Mouse (Mus musculus) adrenal gland, adult 18-20 months (tissue): ENCODE data around the gene Myh7b. TPM values are rescaled to one million over a fixed set of nuclear protein-coding genes. Genes with fewer than 3 reads are reported as not detected.
"Not testable (repeated sequence)": the region's sequence is repeated elsewhere in the genome, so short reads cannot be mapped to it uniquely, and the experiment has no call there.

Source experiments
- DNase-seq, 2 experiments: peaks; one replicate each; pipeline ENCODE4 v3.0.0; 2021 to 2022; ENCODE audit warnings: low spot score in 2 of 2
- total RNA-seq, 2 experiments: library from RNA; stranded (reverse); gene quantifications; 1 replicate in 1 of 2; 2 replicates in 1 of 2; pipeline ENCODE4 v1.2.3; 2021

Myh7b gene
- total RNA-seq, 2 experiments from 2014 or later: 0.17 to 0.45 TPM

DNA sequence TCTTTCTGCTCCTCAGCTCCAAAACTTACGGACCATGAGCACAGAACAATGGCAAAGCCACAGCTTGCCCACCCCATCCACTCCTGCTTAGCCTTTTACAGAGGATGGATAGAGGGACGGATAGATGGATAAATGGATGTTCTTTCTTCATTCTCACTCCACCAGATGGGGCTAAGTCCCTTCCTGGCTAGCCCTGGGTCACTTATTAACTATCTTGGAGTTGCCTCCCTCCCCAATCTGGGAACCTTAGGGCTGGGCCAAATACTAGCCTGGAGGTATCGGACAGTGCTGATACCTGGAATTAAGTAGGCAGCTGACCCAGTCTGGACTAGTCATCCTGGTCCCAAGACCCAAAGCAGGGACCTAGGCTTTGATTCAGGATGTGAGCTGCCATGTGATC lies 7.3 kb upstream of the Myh7b start:
- no peak for DNase-seq

DNA sequence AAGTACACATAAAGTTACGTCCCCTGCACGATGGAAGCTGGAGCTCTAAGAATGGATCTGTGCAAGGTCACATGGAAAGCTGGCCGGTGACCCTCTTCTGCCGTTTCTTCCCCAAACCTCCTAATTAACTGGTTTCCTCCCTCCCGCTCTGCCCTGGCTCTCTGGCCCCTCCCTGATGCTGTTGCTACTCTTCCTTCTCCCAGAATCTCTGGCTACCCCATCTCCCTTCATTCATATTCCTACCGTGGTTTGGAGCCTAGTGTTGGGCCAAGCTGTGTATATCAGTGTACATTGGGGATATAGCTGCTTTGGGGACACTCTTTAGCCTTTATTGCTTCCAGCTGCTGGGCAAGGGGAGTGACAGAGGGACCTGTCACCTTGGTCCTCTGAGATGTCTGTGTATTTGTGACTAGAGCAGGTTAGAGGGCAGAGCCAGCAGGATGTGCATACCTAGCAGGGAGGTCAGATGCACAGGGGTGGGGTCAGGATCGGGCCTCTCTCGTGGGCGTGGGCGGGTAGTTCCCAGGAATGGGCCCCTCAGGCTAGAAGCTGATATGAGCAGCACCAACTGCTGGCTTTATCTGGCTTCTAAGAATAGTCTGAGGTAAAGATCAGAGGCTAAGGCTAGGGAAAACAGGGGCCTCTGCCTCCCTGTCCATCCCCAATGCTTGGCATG lies 6.3 kb upstream of the Myh7b start:
- no peak for DNase-seq

DNA sequence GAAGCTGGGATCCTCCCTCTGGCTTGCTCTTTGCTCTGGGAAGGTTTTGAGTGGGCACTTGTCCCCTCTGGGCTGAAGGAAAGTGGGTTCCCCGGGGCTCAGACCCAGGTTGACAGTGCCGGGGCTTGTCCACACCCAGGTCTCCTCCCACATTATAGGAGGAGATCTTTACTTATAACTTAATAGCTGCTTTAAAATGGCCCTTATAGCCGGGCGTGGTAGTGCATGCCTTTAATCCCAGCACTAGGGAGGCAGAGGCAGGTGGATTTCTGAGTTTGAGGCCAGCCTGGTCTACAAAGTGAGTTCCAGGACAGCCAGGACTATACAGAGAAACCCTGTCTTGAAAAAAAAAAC lies 5.8 kb upstream of the Myh7b start:
- not testable (repeated sequence) for DNase-seq

DNA sequence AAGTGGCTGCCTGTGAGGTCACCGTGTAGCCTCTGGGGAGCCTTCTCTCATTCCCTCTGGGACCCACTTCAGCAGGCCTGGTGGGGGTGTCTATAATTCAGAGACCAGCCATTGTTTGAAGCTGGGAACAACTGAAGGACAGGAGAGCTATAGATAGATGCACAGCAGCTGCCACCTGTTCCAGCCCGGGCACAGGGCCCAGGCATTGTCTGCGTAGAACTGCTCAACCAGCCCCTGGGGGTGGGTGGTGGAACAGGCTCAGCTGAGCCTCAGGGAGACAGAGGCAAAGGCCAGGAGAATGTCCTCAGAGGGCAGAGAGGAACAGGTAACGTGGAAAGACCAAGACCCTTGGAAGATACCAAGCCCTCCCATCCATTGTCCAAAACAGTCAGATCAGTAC lies 4.7 kb upstream of the Myh7b start:
- DNase-seq: no peak

DNA sequence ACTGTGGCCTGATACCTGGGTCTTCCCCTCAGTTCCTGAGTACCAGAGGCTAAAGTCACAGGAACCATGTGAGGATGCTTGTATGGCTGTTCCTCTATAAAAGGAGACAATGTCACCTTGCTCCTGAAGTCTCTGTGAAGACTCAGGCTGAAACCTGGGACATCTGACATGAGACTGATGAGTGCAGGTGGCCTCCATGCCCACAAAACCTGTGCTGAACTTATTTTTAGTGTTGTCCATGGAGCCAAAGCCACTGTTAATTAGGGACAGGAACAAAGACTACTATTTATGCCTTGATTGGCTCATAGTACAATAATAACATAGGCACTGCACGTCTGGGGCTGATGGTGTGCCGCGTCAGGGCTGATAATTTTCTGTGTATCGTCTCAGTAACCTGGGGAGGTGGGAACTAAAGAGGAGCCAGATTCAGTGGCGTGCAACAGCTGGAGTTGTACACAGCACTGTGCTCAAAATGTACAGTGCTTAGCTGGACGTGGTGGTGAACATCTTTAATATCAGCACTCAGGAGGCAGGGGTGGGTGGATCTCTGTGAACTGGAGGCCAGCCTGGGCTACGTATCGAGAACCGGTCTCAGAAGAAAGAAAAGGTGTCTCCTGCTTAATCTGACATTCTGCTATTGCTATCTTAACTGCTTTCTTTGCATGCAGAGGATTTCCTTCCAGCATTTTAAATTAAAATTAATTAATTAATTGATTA lies 980 bp downstream of the Myh7b start:
- no peak for DNase-seq

DNA sequence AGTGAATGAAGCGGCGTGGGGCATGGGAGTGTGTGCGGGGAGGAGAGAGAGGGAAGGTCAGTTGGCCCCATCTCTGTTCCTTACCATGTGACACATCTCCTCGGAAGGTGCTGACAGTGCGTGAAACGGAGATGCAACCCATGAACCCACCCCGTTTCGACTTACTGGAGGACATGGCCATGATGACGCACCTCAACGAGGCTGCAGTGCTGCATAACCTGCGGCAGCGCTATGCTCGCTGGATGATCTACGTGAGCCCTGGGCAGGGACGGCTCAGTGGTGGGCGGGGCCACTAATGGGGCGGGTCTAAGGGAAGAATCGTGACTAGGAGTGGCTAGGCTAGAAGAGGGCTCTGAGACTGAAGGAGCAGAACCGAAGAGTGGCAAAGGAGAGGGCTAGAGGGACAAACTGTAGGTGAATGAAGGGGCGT lies 2.3 kb downstream of the Myh7b start:
- peak; percentile 58 to 70 for DNase-seq

DNA sequence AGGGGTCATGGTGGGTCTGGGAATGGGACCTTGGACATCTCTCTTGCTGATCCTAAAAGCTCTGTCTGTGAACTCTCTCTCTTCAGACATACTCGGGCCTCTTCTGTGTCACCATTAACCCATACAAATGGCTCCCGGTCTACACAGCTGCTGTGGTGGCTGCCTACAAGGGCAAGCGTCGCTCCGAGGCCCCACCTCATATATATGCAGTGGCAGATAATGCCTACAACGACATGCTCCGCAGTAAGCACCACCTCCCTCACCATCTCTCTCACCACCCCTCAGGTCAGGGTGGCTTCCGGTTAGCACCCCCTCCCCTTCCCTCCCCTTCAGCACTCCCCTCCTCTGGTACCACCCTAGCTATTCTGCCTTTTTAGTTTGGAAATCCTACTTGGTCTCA lies 2.9 kb downstream of the Myh7b start:
- DNase-seq: no peak

DNA sequence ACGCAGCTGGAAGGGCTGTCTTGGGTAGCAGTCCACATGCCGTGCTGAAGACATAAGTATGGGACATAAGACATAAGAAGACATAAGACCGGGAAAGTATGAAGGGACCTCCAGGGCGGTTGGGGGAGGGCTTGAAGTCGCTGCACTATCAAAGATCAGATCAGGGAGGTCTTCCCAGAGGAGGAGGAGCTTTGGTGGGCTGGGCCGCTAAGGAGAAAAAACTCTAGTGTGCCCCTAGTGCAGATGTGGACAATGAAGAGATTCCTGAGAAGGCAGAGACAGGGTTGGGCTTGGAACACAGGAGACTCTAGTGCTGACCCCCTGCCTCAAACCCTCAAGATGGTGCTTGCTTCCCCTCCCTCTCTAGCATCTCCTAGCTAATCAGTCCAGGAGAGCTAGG lies 6.0 kb downstream of the Myh7b start:
- DNase-seq: no peak

DNA sequence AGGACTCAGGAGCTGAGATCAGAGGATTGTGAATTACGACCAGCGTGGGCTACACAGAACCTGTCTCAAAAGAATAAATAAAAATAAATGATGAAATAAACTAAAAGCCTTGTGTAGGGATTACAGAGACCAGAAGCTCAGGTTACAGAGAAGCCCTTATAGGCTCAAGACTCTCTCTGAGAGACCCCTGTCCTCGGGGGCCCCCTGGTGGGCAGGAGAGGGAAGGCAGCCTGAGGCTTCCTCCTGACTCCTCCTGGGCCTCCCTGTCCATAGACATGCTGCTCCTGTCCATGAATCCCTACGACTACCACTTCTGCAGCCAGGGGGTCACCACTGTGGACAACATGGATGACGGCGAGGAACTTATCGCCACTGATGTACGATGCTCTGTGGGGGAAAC lies 8.8 kb downstream of the Myh7b start:
- DNase-seq: peak; percentile 89 to 91

DNA sequence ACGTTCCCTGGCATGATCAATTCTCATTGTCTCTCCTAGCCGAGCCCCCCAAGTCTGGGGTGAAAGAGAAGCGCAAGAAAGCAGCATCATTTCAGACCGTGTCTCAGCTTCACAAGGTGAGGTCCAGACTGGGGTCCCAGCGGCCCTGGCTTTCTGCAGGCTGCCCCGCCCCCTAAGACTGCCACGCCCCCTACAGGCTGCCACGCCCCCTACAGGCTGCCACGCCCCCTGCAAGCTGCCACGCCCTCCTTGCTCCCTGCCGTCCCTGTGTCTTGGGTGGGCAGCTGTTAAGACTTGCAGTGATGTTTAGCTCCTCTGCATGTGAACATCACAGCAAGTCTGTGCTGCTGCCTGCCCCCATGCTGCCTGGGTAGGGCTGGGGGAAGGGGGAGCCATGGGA lies 11.6 kb downstream of the Myh7b start:
- no peak for DNase-seq

DNA sequence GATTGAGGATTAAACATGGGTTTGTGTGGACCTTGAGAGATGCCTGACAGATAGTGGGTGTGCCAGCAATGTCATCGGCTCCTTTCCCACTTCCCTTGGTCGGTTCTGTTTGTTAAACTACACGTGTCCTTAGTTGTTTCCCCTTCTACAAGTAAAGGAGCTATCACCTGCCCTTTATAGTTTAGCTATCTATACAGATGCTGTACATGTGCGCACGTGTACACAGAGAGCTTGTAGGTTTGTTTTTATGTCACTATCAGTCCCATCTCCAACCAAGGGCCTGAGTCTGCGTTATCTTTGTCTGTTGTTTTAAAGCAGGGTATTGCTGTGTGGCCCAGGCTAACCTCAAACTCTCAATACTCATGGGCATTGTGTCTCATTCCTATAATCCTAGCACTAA lies 13.0 kb downstream of the Myh7b start:
- DNase-seq: no peak

DNA sequence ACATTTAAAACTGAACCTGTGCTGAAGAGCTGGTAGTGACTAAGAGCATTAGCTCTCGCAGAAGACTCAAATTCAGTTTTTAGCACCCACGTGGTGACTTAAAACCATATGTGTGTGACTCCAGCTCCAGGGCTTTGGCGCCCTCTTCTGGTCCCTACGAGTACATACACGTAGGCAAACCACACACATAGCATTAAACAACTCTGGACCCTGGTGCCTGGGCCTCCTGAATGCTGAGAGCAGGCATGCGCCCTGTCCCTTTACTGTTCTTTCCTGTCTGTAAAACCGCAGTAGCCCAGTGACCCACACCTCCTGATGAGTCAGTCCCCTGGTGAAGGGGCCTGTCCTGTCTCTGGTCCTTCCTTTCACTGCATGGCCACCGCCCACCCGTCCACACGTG lies 13.7 kb downstream of the Myh7b start:
- peak in 1 of 2 experiments; percentile 27 for DNase-seq

DNA sequence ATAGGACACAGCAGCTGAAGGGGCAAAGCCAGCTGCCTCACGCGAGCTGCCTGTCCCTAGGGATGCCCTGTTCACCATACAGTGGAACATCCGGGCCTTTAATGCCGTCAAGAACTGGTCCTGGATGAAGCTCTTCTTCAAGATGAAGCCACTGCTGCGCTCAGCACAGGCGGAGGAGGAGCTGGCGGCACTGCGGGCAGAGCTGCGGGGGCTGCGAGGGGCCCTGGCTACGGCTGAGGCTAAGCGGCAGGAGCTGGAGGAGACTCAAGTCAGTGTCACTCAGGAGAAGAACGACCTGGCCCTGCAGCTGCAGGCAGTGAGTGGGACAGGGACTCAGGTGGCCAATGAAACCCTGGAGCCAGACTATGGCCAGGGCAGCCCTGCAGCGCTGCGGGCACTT lies 15.3 kb downstream of the Myh7b start:
- DNase-seq: no peak

DNA sequence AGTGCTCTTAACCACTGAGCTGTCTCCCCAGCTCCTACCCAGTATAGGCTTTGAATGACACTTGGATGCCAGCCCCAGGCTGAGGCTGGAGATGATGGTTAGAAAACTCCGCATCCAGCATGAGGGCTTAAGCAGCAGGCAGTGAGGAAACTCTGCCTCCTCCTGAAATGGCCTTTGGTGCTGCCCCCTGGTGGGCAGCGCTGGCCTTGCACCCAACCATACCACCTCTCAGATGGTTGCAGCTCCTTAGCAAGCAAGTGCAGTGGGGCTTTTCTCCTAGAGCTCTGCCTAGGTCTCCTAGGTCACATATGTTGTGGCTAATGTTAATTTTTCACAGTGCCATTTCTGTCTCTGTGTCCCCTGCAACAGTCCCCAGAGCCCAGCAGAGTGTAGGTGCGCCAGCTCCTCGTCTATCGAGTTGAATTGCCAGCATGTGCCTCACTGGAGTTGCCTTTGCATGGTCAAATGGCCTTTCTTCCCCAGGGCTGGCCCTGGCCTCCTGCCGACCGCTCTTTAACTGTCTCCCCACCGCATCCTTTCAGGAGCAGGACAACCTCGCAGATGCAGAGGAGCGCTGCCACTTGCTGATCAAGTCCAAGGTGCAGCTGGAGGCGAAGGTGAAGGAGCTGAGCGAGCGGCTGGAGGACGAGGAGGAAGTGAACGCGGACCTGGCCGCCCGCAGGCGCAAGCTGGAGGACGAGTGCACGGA lies 16.2 kb downstream of the Myh7b start:
- peak; percentile 68 to 73 for DNase-seq

DNA sequence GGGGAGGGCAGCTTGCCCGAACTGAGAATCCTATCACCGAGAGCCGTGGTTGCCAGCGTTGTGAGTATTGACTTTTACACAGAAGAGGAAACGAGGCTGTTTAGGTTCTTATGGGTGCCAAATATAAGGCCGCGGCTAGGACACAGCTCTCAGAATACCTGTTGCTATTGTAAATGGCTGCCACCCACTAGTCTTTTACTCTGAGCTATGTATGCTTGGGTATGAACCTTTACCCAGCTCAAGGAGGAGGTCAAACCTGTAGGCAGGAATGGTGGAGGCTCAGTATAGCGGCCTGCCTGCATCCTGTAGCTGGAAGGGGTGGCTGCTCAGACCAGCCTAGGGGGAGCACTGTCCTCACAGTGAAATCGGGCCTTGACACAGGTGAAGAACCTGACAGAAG lies 17.1 kb downstream of the Myh7b start:
- DNase-seq: no peak

DNA sequence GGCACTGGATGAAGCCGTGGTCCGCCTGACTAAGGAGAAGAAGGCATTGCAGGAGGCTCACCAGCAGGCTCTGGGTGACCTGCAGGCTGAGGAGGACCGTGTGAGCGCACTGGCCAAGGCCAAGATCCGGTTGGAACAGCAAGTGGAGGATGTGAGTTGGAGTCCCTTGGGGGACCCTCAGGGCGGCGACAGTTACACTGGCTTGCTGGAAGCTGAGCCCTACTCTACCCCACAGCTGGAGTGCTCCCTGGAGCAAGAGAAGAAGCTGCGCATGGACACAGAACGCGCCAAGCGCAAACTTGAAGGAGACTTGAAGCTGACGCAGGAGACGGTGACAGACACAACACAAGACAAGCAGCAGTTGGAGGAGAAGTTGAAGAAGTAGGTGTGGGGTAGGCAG lies 17.5 kb downstream of the Myh7b start:
- DNase-seq: no peak

DNA sequence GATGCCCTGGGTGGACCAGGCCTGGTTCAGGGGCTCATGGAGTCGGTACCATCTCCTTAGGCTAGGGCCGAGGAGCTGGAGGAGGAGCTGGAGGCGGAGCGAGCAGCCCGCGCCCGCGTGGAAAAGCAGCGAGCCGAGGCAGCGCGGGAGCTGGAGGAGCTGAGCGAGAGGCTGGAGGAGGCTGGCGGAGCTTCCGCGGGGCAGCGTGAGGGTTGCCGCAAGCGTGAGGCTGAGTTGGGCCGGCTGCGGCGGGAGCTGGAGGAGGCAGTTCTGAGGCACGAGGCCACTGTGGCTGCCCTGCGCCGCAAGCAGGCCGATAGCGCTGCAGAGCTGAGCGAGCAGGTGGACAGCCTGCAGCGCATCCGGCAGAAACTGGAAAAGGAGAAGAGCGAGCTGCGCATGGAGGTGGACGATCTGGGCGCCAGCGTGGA lies 18.2 kb downstream of the Myh7b start:
- DNase-seq: peak in 1 of 2 experiments; percentile 26

DNA sequence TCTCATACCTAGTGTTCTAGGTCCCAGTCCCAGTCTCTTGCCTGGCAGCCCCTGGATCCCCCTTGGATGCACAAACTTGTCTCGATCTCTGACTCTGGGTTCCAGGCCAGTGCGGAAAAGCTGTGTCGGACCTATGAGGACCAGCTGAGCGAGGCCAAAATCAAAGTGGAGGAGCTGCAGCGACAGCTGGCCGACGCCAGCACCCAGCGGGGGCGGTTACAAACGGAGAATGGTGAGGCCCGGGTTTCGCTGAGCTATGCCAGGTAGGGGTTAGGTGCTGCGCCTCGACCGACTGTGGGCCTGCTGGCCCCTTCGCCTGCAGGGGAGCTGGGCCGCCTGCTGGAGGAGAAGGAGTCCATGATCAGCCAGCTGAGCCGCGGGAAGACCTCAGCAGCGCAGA lies 19.1 kb downstream of the Myh7b start:
- DNase-seq: no peak

DNA sequence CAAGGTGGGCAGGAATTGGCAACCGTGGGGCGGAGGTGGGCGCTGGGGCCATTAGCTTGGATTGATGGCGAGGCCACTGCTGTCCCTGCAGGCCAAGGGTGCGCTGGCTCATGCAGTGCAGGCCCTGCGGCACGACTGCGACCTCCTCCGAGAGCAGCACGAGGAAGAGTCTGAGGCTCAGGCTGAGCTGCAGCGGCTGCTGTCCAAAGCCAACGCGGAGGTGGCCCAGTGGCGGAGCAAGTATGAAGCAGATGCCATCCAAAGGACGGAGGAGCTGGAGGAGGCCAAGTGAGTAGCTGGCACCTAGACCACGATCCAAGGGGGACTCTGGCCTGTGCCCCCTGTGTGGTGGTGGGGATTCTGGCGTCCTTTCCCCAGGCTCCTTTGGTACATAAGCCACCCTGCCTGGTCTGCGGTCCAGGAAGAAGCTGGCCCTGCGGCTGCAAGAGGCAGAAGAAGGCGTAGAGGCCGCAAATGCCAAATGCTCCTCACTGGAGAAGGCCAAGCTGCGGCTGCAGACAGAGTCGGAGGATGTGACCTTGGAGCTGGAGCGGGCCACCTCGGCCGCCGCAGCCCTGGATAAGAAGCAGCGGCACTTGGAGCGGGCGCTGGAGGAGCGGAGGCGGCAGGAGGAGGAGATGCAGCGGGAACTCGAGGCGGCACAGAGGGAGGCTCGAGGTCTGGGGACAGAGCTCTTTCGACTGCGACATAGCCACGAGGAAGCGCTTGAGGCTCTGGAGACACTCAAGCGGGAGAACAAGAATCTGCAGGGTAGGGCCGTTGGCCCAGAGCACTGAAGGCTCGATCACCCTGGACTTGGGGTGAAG lies 19.8 kb downstream of the Myh7b start:
- peak; percentile 36 to 37 for DNase-seq

DNA sequence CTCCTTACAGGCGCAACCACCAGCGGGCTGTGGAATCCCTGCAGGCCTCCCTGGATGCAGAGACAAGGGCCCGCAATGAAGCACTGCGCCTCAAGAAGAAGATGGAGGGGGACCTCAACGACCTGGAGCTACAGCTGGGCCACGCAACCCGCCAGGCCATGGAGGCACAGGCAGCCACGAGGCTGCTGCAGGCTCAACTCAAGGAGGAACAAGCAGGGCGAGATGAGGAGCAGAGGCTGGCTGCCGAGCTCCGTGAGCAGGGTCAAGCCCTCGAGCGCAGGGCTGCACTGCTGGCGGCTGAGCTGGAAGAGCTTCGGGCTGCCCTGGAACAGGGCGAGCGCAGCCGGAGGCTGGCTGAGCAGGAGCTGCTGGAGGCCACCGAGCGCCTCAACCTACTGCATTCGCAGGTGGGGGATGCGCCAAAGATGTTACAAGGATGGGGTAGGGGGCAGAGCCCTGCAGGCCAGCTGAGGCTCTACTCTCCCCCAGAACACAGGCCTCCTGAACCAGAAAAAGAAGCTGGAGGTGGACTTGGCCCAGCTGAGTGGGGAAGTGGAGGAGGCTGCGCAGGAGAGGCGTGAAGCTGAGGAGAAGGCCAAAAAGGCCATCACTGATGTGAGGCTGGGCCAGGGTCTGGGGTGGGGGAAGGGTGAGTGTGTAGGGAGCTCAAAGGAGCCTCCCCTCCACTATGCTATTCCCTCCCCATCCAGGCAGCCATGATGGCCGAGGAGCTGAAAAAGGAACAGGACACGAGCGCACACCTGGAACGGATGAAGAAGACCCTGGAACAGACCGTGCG lies 21.3 kb downstream of the Myh7b start:
- no peak for DNase-seq

DNA sequence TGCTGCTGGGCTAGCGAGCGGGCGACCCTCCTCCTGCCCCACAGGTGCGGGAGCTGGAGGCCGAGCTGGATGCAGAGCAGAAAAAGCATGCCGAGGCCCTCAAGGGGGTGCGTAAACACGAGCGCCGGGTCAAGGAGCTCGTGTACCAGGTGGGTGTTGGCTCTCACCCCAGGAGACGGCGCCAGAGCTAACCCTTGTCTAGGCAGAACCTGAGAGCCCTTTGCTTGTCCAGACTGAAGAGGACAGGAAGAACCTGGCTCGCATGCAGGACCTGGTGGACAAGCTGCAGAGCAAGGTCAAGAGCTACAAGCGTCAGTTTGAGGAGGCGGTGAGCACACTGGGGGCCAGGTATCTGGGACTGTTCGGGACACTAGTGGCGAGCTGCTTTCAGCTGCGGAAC lies 22.1 kb downstream of the Myh7b start:
- no peak for DNase-seq
